Mouse (Mus musculus) stomach, embryonic 14.5 days (tissue): ENCODE data around the gene Dlx4. TPM values are rescaled to one million over a fixed set of nuclear protein-coding genes. Genes with fewer than 3 reads are reported as not detected.

Source experiments
- ATAC-seq: fragments of 200-750 bp; cut with Nextera tagmentation; 2 replicates; pipeline ENCODE4 v1.8.0; 2017; ENCODE audit warnings: low read depth, moderate TSS enrichment; ENCODE audit not compliant: insufficient number of reproducible peaks, insufficient read depth, low FRiP score
- H3K27ac ChIP-seq: fragments of 300-500 bp; sonication (generic); 2 replicates; pipeline ENCODE4 v1.5.1; 2014; ENCODE audit warnings: mild to moderate bottlenecking, low read length, moderate library complexity, mixed read lengths
- H3K27me3 ChIP-seq: fragments of 300-500 bp; sonication (generic); 2 replicates; pipeline ENCODE4 v1.6.1; 2014; ENCODE audit warnings: low read length, control low read depth, mixed read lengths; ENCODE audit not compliant: control insufficient read depth, insufficient read depth
- H3K36me3 ChIP-seq: fragments of 300-500 bp; sonication (generic); 2 replicates; pipeline ENCODE4 v1.6.1; 2014; ENCODE audit warnings: mild to moderate bottlenecking, control low read depth, low read length, moderate library complexity, mixed read lengths; ENCODE audit not compliant: control insufficient read depth, insufficient read depth
- H3K4me1 ChIP-seq: fragments of 300-500 bp; sonication (generic); 2 replicates; pipeline ENCODE4 v1.6.1; 2014; ENCODE audit warnings: low read length, control low read depth, mixed read lengths; ENCODE audit not compliant: control insufficient read depth, insufficient read depth
- H3K4me2 ChIP-seq: fragments of 300-500 bp; sonication (generic); replicated peaks from 2 replicates; pipeline ENCODE4 v1.6.1; 2014; ENCODE audit warnings: low read depth, low read length, control low read depth
- H3K4me3 ChIP-seq: fragments of 300-500 bp; sonication (generic); 2 replicates; pipeline ENCODE4 v1.5.1; 2014; ENCODE audit warnings: low read depth, low read length, control low read depth
- H3K9ac ChIP-seq: fragments of 300-500 bp; sonication (generic); replicated peaks from 2 replicates; pipeline ENCODE4 v1.6.1; 2014; ENCODE audit warnings: low read depth, mild to moderate bottlenecking, control low read depth, low read length, moderate library complexity, mixed read lengths
- H3K9me3 ChIP-seq: fragments of 300-500 bp; sonication (generic); 2 replicates; pipeline ENCODE4 v1.6.1; 2016; ENCODE audit warnings: low read depth, low read length, control low read depth; ENCODE audit not compliant: control insufficient read depth
- WGBS: fragments of 180-500 bp; shearing (Covaris S2); extraction: QIAGEN DNeasy Blood & Tissue Kit; methylation state at CpG from one replicate; pipeline ENCODE4 v1.1.7; 2014; 5-methylcytosine and 5-hydroxymethylcytosine counted together
- polyA plus RNA-seq: library from polyadenylated mRNA; unstranded; fragments of >200 nt; fragmentation: Nextera tagmentation; extraction: Ambion mirVana; gene quantifications from 2 replicates; pipeline ENCODE4 v1.2.1, GENCODE M21; 2014

The Dlx4 gene
- polyA plus RNA-seq, 1 experiment from 2014 or later = 0.52 TPM

DNA sequence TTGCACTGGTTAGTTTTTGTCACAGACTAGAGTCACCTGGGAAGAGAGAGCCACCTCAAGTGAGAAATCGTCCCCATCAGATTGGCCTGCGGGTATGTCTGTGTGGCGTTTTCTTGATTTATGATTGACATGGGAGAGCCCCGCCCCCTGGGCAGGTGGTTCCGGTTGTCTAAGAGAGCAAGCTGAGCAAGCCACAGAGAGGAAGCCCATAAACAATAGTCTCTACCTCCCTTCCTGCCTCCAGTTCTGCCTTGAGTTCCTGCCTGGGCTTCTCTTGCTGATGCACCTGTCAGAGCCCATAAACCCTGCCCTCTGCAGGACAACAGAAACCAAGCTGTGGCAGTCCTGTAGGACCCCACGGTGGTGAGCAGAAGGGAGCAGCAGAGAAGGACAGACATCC is 12.7 kb downstream of the Dlx4 start:
- Histone ChIP-seq H3K4me2 (no peak overlapping the region), H3K27ac (no peak overlapping the region), H3K4me1 (no peaks in the 10 kb centered on the region), H3K4me3 (no peak overlapping the region), H3K9me3 (no peaks in the 10 kb centered on the region), H3K9ac (no peak overlapping the region), H3K36me3 (no peaks in the 10 kb centered on the region), H3K27me3 (peaks cover 6% of the 10 kb centered on the region; the same call in 1 of the 2 replicates)
- ATAC-seq = no peak
- WGBS = 60% methylated on average over 6 of the region's 6 CpGs

DNA sequence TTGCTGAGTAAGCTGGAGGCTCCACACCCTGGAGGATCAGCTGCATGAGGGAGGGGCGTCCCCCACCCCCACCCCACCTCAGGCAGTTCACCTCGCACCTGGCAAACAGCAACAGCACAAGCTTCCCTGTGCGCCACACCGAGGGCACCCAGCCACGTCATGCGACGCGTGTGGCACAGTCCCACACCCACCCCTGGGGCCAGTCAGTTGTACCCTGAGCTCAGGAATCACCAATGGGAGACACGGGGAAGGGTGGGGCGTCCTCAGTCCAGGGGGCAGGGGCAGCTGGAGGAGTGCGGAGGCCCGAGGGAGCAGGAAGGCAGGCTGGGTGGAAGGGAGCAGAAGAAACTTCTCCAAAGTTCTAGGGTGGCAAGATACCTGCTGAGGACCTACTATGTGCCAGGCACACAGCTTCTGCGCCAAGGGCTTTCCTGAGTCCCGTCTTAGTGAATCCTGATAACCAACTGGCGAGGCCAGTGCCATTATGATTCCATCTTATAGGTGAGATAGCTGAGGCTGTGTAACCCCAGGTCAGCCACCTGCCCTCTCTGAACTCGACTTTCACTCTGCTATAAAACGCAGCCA is 15.3 kb downstream of the Dlx4 start:
- Histone ChIP-seq H3K27ac (no peak overlapping the region), H3K9ac (no peak overlapping the region), H3K36me3 (no peaks in the 10 kb centered on the region), H3K4me3 (no peak overlapping the region), H3K4me1 (peaks cover 10% of the 10 kb centered on the region), H3K9me3 (no peaks in the 10 kb centered on the region), H3K27me3 (no peaks in the 10 kb centered on the region), H3K4me2 (no peak overlapping the region)
- WGBS = 54% methylated on average over 17 of the region's 17 CpGs
- peak; percentile 63 for ATAC-seq

DNA sequence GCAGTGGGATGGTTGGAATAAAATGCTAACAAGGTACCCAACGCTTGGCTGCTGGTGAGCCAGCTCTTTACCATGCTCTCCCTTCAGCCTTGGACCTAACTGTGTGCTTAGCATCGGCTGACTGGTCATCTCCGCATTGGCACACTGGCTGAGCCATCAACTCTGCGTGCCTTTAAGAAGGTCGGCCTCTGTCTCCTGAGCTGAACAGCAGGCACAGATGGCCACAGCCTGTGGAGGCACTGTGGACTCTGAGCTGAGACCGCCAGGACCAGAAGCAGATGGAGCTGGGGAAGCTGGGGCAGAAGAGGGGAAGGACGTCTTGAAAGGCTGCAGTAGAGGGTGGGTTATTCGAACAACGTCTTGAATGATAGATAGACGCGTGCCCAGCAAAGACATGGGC is 17.7 kb downstream of the Dlx4 start:
- Histone ChIP-seq H3K36me3 (no peaks in the 10 kb centered on the region), H3K4me1 (peaks cover 12% of the 10 kb centered on the region), H3K27me3 (peaks cover 7% of the 10 kb centered on the region; the same call in 1 of the 2 replicates), H3K4me2 (no peak overlapping the region), H3K27ac (no peak overlapping the region), H3K9me3 (no peaks in the 10 kb centered on the region), H3K4me3 (no peak overlapping the region), H3K9ac (no peak overlapping the region)
- ATAC-seq = no peak
- WGBS = 66% methylated on average over 11 of the region's 11 CpGs

DNA sequence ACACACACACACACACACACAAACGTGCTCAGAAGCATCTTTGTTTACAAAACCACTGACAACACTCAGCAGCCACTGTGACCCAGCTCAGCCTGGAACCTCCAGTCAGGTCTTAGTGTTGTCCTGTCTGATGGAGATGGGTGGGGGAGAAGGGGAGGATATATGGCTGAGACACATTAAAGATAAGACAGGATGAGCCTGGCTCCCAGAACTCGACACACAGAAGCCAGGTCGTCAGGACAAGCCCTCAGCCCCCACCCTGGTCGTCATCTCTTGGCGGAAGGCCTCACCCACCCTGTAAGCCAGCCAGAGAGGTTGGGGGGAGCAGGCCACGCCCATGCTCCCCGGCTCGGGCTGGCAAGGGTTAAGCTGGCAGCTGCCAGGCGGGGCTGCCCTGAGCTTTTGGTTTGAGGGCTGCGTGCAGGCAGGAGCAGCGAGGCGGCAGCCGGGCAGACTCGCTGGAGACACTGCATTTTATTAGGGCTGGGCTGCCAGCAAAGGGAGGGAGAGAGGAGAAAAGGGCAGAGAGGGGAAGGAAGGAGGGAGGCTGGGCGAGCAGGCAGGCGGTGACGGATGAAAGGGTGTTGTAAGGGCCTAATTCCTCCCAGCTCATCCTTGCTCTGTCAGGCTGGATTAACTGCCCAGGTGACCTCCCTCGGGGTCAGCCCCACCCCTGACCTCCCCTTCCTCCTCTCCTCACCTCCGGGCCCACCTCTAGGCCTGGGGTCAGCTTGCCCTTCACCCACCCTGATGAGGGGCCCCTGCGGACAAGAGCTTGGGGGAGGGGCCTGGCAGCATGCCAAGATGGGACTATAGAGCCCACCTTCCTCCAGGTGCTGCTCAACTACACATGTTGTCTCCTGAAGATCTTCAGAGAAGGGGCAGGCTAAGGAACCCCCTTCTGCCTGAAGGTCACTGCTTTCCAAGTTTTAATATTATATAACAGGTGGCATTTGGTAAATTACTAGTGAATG is 19.5 kb downstream of the Dlx4 start:
- no peak overlapping the region for H3K27ac ChIP-seq
- ATAC-seq = peak; percentile 38
- H3K9me3 ChIP-seq = no peaks in the 10 kb centered on the region
- H3K27me3 ChIP-seq = peaks cover 25% of the 10 kb centered on the region
- H3K36me3 ChIP-seq = no peaks in the 10 kb centered on the region
- H3K9ac ChIP-seq = no peak overlapping the region
- H3K4me2 ChIP-seq = peak overlapping the region; percentile 17; the same call in 1 of the 2 replicates
- WGBS = 1% methylated on average over 20 of the region's 20 CpGs
- no peak overlapping the region for H3K4me3 ChIP-seq
- peaks cover 12% of the 10 kb centered on the region for H3K4me1 ChIP-seq

DNA sequence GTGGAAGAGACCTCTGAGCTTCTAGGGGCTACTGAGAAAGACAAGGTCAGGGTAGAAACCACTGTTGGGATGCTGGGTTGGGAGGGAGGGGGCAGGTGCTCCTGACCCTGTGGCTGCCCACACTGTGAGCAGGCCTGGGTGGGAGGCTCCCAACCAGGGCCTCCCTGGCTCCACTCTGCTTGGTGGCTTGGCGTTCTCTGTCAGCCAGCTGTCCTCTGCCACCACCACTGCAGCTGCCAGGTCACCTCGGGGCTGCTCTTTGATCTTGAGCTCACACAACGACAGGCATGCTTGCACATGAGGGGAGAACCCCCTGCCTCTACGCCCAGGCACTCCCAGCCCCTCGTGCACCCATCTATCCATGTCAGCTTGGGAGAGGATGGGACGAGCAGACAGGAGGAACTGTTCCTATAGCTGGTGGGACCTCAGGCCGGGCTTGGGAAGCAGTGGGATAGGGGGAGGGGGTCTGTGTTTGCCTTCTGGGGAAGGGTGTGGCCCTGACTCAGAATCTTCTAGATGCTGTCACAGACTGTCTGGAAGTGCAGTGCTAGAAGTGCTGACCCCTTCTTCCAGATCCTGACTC is 20.6 kb downstream of the Dlx4 start:
- no peak for ATAC-seq
- Histone ChIP-seq H3K4me1 (peaks cover 19% of the 10 kb centered on the region), H3K9me3 (no peaks in the 10 kb centered on the region), H3K4me2 (no peak overlapping the region), H3K9ac (no peak overlapping the region), H3K36me3 (no peaks in the 10 kb centered on the region), H3K4me3 (no peak overlapping the region), H3K27me3 (peaks cover 33% of the 10 kb centered on the region), H3K27ac (no peak overlapping the region)
- WGBS = 26% methylated on average over 7 of the region's 7 CpGs

DNA sequence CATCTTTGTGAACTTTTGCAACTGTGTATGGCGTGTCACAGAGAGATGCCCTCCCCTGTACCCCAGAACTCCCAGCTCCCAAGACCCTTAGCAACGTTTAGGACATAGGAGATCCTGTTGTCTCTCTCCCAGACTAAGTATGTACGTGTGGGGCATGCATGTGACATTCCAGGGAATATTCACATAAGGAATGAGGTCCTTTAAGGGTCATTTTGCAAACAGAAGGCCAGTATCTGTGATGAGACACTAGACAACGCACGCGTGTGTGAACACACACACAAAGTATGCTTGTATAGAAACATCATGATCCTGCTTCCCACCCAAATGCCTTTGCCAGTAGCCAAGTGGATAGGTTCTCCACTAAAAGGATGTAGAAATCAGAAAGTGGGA is 24.0 kb downstream of the Dlx4 start:
- Histone ChIP-seq H3K27ac (no peak overlapping the region), H3K9ac (no peak overlapping the region), H3K4me1 (peaks cover 23% of the 10 kb centered on the region), H3K4me3 (peak overlapping the region; percentile 36; the same call in 1 of the 2 replicates), H3K4me2 (peak overlapping the region; percentile 58; the same call in 1 of the 2 replicates), H3K9me3 (no peaks in the 10 kb centered on the region), H3K27me3 (peaks cover 49% of the 10 kb centered on the region), H3K36me3 (no peaks in the 10 kb centered on the region)
- no peak for ATAC-seq
- WGBS = 53% methylated on average over 6 of the region's 6 CpGs

DNA sequence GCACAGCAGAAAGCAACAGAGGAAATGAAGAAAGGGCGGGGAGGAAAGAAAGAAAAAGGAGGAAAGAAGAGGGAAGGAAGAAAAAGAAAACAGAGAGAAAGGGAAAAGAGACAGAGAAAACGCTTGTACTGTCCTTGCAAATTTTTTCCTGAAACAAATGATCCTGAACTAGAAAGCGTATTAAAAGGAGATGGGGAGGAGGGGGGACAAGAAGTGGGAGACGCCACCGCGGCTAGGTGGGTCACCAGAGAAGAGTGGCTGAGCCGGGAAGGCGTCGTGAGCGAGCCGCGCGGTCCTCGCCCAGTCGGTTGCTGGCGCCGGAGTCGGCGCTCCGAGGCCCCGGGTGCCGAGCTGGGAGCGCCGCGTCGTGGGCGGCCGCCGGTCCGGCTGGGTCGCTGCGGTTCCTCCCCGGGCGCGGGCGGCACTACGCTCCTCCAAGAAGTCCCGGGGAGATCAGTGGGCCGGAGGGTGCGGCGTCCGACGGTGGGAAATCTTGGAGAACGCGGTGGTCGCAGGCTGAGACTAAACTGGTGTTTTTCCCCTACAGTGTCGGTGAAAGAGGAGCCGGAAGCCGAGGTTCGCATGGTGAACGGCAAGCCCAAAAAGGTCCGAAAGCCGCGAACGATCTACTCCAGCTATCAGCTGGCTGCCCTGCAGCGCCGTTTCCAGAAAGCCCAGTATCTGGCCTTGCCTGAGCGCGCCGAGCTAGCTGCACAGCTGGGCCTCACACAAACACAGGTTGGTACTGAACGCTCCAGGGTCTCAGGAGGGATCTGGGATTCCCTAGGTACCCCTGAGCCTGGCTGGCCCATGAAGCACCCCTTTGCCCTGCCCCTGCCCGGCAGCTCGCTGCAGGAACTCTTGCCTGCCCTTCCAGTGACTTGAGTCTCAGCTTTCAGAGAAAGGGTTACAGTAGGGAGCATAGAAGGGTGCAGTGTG is 24.6 kb downstream of the Dlx4 start:
- no peak overlapping the region for H3K27ac ChIP-seq
- no peaks in the 10 kb centered on the region for H3K9me3 ChIP-seq
- H3K27me3 ChIP-seq = peaks cover 49% of the 10 kb centered on the region
- H3K4me1 ChIP-seq = peaks cover 17% of the 10 kb centered on the region
- ATAC-seq = no peak
- no peak overlapping the region; the same call in 1 of the 2 replicates for H3K9ac ChIP-seq
- peak overlapping the region; percentile 58 for H3K4me2 ChIP-seq
- H3K4me3 ChIP-seq = peak overlapping the region; percentile 36
- WGBS = 3% methylated on average over 63 of the region's 63 CpGs
- no peaks in the 10 kb centered on the region for H3K36me3 ChIP-seq
